Mouse (Mus musculus): ENCODE measurements at regions not wholly inside any gene's neighbourhood (a gene's known extent, or its start where the extent isn't known, plus 50 kb on each side); places are given as distances from the start of the nearest gene placed in this dataset.

DNA sequence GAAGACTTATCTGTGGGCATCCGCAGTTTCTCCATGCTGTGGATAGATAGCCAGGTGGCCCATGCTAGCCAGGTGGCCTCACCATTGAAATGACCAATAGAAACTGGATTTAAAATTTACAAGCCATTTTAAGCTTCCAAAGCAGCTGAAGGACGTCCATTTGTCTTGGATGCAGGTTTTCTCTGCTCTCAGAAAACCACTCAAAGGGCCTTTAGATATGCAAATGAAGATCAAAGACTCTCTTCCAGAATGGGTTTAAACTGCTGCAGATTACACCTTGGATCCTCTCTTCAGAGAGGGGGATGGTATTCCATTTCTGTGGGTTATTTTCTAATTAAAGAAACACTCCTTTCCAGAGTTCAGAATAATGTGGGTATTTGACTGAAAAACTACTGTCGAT, 518.5 kb downstream of the Rnf144a start:
- Histone ChIP-seq H3K9me3 (ENCODE audit: low read length) (no peaks in the 10 kb centered on the region), H3K4me1 (replicated peaks; ENCODE audit: low read depth, low read length) (peaks cover 10% of the 10 kb centered on the region), H3K27me3 (ENCODE audit: insufficient read depth, low read length) (peaks cover 4% of the 10 kb centered on the region; the same call in 1 of the 2 replicates), H3K4me3 (replicated peaks; ENCODE audit: low read length) (no peak overlapping the region), H3K36me3 (ENCODE audit: insufficient read depth, low read length) (no peaks in the 10 kb centered on the region)
- TF ChIP-seq NANOG (IDR thresholded peaks at IDR 0.05; ENCODE audit: borderline replicate concordance, low read length) (peak; percentile 69; the same call in 1 of the 2 replicates), POU5F1 (IDR thresholded peaks at IDR 0.05; ENCODE audit: borderline replicate concordance, low read length) (peak; percentile 52; the same call in 1 of the 2 replicates), CTCF (conservative IDR thresholded peaks at IDR 0.05; ENCODE audit: low read length) (no peak)

DNA sequence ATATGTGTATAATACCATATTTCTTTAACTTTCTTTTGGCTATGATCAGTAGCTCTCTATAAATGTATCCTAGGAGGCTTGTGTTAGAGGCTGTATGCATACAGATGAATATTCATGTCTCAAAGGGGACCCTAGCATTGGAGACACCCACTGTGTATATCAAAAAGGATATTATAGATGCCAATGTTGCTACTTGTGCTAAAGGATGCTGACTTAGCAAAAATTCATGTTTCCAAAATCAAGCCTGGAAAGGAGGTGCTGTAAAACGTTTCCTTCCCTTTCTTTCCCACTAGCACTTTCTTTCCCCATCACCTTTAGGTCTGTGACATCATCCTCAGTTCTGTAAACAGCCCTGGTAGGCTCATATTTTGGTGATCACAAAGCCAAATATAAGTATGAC, 519.4 kb downstream of the Rnf144a start:
- no peak for TF ChIP-seq POU5F1 (IDR thresholded peaks at IDR 0.05; ENCODE audit: borderline replicate concordance, low read length)
- TF ChIP-seq NANOG (IDR thresholded peaks at IDR 0.05; ENCODE audit: borderline replicate concordance, low read length): no peak
- no peak for TF ChIP-seq CTCF (conservative IDR thresholded peaks at IDR 0.05; ENCODE audit: low read length)
- no peaks in the 10 kb centered on the region for H3K36me3 ChIP-seq (ENCODE audit: insufficient read depth, low read length)
- H3K27me3 ChIP-seq (ENCODE audit: insufficient read depth, low read length): peaks cover 4% of the 10 kb centered on the region; the same call in 1 of the 2 replicates
- H3K9me3 ChIP-seq (ENCODE audit: low read length): no peaks in the 10 kb centered on the region
- no peak overlapping the region for H3K4me3 ChIP-seq (replicated peaks; ENCODE audit: low read length)
- H3K4me1 ChIP-seq (replicated peaks; ENCODE audit: low read depth, low read length): peaks cover 10% of the 10 kb centered on the region

DNA sequence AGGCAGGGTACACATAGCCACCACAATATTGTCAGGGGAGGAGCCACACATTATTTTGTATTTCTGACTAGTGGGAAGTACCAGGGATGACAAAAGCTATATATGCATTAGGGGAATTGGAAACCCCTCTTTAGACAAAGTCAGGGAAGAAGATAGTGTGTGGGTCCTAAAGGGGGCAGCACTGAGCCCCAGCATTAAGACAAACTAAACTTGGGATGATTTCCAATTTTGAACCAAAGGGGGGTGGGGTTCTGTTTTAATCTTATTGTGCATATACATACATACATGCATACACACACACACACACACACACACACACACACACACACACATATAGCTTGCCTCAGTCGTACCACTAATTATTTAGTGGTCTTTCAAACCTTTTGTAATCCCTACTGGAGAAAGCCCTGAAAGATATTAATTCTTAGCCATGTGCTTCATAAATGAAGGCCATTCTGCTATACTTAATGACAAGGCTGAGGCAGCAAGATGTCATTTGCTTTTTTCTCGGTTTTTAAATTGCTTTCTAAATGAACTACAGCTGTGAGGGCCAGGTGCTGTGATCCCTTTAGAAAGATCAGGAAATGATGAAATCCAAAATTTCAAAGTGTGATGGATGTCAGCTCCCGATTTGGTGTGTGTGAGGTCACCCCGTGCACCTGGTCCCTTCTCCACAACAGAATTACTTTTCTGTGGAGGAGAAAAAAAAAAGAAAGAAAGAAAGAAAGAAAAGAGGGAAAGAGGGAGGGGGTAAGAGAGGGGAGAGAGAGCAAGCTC, 523.5 kb downstream of the Rnf144a start:
- no peak overlapping the region for H3K4me3 ChIP-seq (replicated peaks; ENCODE audit: low read length)
- no peaks in the 10 kb centered on the region for H3K36me3 ChIP-seq (ENCODE audit: insufficient read depth, low read length)
- peaks cover 9% of the 10 kb centered on the region for H3K4me1 ChIP-seq (replicated peaks; ENCODE audit: low read depth, low read length)
- no peak for TF ChIP-seq POU5F1 (IDR thresholded peaks at IDR 0.05; ENCODE audit: borderline replicate concordance, low read length)
- peak; percentile 34; the same call in 1 of the 2 replicates for TF ChIP-seq CTCF (conservative IDR thresholded peaks at IDR 0.05; ENCODE audit: low read length)
- no peaks in the 10 kb centered on the region for H3K9me3 ChIP-seq (ENCODE audit: low read length)
- no peaks in the 10 kb centered on the region for H3K27me3 ChIP-seq (ENCODE audit: insufficient read depth, low read length)

DNA sequence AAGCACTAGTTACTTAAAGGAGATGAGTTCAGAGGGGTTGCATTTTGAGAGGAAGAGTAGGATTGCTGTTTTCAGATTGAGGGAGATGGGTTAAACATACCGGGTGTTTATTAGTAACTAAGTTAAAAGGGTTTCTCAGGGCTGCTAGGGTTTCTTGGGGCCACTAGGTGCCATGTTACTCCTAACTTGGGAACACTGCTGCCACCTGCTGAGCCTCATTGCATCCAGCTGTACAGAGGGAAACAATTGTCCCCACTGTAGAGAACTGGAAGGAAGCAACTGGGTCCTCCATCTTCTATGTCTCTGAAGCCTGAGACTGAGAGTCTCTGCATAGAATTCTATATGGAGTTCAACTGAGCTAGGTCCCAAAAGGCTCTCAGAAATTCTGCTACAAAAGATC, 524.3 kb downstream of the Rnf144a start:
- TF ChIP-seq POU5F1 (IDR thresholded peaks at IDR 0.05; ENCODE audit: borderline replicate concordance, low read length) (no peak), CTCF (conservative IDR thresholded peaks at IDR 0.05; ENCODE audit: low read length) (no peak), NANOG (IDR thresholded peaks at IDR 0.05; ENCODE audit: borderline replicate concordance, low read length) (no peak)
- Histone ChIP-seq H3K4me1 (replicated peaks; ENCODE audit: low read depth, low read length) (0 out of 2 replicates have a peak, but pooled peaks cover under 1% of the 10 kb centered on the region), H3K27me3 (ENCODE audit: insufficient read depth, low read length) (no peaks in the 10 kb centered on the region), H3K9me3 (ENCODE audit: low read length) (no peaks in the 10 kb centered on the region), H3K4me3 (replicated peaks; ENCODE audit: low read length) (no peak overlapping the region), H3K36me3 (ENCODE audit: insufficient read depth, low read length) (no peaks in the 10 kb centered on the region)

DNA sequence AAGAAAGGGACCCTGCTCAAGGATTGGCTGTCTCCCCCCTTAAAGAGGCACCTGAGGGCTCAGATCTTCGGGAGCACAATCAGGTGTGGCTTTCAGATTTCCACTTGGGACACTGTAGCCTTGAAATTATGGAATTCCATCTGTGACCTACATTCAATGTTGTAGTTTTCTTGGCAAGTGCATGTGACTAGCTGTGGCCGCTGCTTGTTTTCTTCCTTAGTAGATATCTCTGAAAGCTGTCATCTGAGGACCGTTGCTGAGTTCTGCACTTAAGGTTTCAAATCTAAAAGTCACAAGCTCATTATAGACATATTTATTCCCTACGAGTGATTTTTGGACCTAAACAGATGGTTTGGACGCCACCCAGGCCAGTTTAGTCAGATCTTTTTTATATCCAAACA, 531.3 kb downstream of the Rnf144a start:
- H3K4me3 ChIP-seq (replicated peaks; ENCODE audit: low read length): no peak overlapping the region
- no peak for TF ChIP-seq NANOG (IDR thresholded peaks at IDR 0.05; ENCODE audit: borderline replicate concordance, low read length)
- H3K27me3 ChIP-seq (ENCODE audit: insufficient read depth, low read length): no peaks in the 10 kb centered on the region
- no peaks in the 10 kb centered on the region for H3K4me1 ChIP-seq (replicated peaks; ENCODE audit: low read depth, low read length)
- no peaks in the 10 kb centered on the region for H3K9me3 ChIP-seq (ENCODE audit: low read length)
- H3K36me3 ChIP-seq (ENCODE audit: insufficient read depth, low read length): no peaks in the 10 kb centered on the region

DNA sequence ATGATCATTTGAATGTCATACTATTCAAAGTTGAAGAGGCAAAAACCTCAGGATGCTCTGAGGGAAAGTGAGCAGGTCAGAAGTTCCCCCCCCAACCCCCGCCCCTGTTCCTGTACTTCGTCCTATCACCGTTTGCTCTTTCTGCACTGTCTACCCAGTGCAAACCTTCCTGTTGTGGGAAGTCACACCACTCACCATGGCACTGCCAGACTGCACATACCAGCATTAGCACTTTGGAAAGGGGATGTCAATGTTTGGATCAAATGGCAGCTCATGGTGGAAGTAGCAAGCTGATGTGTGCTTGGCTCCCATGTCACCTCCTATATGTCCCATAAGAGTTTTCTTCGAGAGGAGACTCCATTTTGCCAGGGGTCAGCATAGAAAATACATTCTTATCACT, 543.2 kb downstream of the Rnf144a start:
- Histone ChIP-seq H3K4me3 (replicated peaks; ENCODE audit: low read length) (no peak overlapping the region), H3K4me1 (replicated peaks; ENCODE audit: low read depth, low read length) (no peaks in the 10 kb centered on the region), H3K27me3 (ENCODE audit: insufficient read depth, low read length) (no peaks in the 10 kb centered on the region), H3K36me3 (ENCODE audit: insufficient read depth, low read length) (no peaks in the 10 kb centered on the region), H3K9me3 (ENCODE audit: low read length) (no peaks in the 10 kb centered on the region)
- no peak for TF ChIP-seq NANOG (IDR thresholded peaks at IDR 0.05; ENCODE audit: borderline replicate concordance, low read length)
- no peak for TF ChIP-seq POU5F1 (IDR thresholded peaks at IDR 0.05; ENCODE audit: borderline replicate concordance, low read length)
- no peak for TF ChIP-seq CTCF (conservative IDR thresholded peaks at IDR 0.05; ENCODE audit: low read length)

DNA sequence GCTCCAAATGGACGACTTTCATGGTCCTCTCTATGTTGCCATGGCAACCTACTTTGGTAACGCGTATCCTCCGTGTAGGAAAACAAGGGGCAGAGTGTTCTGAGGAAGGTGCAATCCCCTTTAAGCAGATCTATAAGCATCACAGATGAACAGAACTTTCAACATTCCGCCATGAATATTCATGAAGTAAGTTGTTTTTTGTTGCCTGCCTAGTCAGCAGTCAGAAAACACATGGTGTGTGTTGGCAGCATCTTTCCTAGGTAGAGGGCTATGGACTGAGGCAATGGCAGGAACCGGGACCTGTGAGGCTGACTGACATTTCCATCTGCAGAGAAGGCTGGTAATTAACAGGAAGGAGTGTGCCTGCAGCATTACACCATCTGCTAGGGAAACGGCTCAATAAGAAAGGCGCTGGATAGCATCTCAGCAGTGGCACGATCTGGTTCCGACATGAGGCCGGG, 544.0 kb downstream of the Rnf144a start:
- Histone ChIP-seq H3K9me3 (ENCODE audit: low read length) (no peaks in the 10 kb centered on the region), H3K36me3 (ENCODE audit: insufficient read depth, low read length) (no peaks in the 10 kb centered on the region), H3K4me3 (replicated peaks; ENCODE audit: low read length) (no peak overlapping the region), H3K4me1 (replicated peaks; ENCODE audit: low read depth, low read length) (no peaks in the 10 kb centered on the region), H3K27me3 (ENCODE audit: insufficient read depth, low read length) (no peaks in the 10 kb centered on the region)
- TF ChIP-seq NANOG (IDR thresholded peaks at IDR 0.05; ENCODE audit: borderline replicate concordance, low read length) (no peak), CTCF (conservative IDR thresholded peaks at IDR 0.05; ENCODE audit: low read length) (no peak), POU5F1 (IDR thresholded peaks at IDR 0.05; ENCODE audit: borderline replicate concordance, low read length) (no peak)

DNA sequence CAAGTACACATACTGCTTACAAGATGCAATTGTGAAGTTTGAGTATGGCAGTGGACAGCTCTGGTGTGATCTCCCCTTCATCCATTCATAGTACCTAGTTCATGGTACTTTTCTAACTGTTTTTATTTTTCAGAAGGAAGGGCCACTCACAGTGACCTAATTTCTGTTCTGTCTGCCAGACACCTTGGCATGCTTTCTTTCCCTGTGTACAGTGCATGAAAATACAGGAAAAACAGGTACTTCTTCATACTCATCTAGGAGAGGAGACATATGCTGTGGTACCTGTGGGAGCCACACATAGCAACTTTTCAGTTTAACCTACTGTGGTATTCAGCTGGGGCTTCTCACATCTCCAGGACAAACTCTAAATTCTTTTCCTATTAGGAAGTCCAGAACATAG, 545.2 kb downstream of the Rnf144a start:
- H3K36me3 ChIP-seq (ENCODE audit: insufficient read depth, low read length): no peaks in the 10 kb centered on the region
- H3K27me3 ChIP-seq (ENCODE audit: insufficient read depth, low read length): no peaks in the 10 kb centered on the region
- H3K4me1 ChIP-seq (replicated peaks; ENCODE audit: low read depth, low read length): no peaks in the 10 kb centered on the region
- no peaks in the 10 kb centered on the region for H3K9me3 ChIP-seq (ENCODE audit: low read length)
- TF ChIP-seq CTCF (conservative IDR thresholded peaks at IDR 0.05; ENCODE audit: low read length): no peak
- no peak for TF ChIP-seq NANOG (IDR thresholded peaks at IDR 0.05; ENCODE audit: borderline replicate concordance, low read length)
- TF ChIP-seq POU5F1 (IDR thresholded peaks at IDR 0.05; ENCODE audit: borderline replicate concordance, low read length): no peak
- no peak overlapping the region for H3K4me3 ChIP-seq (replicated peaks; ENCODE audit: low read length)

DNA sequence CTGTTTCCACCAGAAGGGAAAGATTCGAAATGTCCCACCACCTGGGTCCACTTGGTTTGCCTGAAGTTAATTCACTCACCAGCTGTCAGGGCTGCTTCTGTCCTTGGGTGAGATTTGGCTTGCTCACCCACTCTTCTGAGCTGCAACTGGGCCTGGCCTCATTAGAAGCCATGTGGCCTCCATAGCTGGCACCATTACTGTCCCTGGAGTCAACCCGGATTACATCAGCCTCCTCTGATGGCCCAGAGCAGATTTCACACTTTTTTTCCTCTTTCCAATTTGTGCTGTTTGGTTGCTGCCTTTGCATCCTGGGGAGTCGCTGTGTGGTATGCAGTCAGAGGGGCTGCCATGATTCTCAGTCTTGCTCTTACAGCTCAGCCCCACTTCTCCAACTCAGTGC, 550.0 kb downstream of the Rnf144a start:
- Histone ChIP-seq H3K27me3 (ENCODE audit: insufficient read depth, low read length) (no peaks in the 10 kb centered on the region), H3K36me3 (ENCODE audit: insufficient read depth, low read length) (no peaks in the 10 kb centered on the region), H3K4me3 (replicated peaks; ENCODE audit: low read length) (no peak overlapping the region), H3K9me3 (ENCODE audit: low read length) (no peaks in the 10 kb centered on the region), H3K4me1 (replicated peaks; ENCODE audit: low read depth, low read length) (no peaks in the 10 kb centered on the region)
- TF ChIP-seq CTCF (conservative IDR thresholded peaks at IDR 0.05; ENCODE audit: low read length): no peak
